Mouse (Mus musculus): Measurements from ENCODE around the gene Ak4. TPM values are rescaled to one million over a fixed set of nuclear protein-coding genes. Genes with fewer than 3 reads are reported as not detected.
A peak's percentile ranks its signal among the peaks of the same experiment; 100 is the strongest.
"Not testable (repeated sequence)": the region's sequence is repeated elsewhere in the genome, so short reads cannot be mapped to it uniquely, and the experiment has no call there.

The Ak4 gene
- polyA plus RNA-seq, 2 experiments = 5.8 to 17.9 TPM

DNA sequence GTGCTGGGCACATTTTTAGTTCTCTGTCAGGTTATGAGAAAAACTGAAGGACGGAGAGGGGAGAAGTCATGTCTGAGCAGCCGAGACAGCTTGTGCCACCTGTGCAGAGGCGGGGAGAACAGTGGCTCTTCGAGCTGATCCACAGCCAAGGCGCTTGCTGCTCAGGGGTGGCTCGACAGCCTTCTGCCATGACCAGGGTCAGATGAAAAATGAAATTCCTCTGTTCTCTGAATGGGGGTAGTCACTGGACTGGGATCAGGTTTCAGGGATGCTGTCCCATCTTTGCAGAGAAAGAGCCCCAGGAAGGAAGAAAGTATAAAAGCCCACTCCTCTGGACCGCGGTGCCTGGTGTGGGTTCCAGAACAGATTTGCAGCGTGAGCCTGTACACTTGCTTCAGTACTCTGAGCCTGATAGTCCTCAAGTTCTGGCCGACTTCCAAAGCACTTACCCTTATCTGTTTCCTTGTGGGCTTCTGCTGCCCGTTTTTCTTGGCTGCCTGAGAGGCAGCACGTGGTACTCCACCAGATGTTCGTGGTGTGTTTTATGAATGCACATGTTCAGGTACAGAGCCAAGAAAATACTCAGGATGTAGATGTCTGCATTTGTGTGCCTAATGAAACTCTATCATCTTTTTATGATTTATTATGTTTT is 20.8 kb downstream of the Ak4 start:
- ATAC-seq (ENCODE audit: low FRiP score, low read depth) = peak; percentile 68
- Histone ChIP-seq H3K27me3 (ENCODE audit: control insufficient read depth, insufficient read depth, low read length) (no peaks in the 10 kb centered on the region), H3K9ac (ENCODE audit: low read depth, low read length, severe bottlenecking) (no peak overlapping the region), H3K4me3 (replicated peaks; ENCODE audit: low read length) (no peak overlapping the region), H3K4me1 (ENCODE audit: control insufficient read depth, insufficient read depth, low read length) (peaks cover 17% of the 10 kb centered on the region), H3K27ac (replicated peaks; ENCODE audit: low read depth, low read length) (no peak overlapping the region), H3K4me2 (replicated peaks; ENCODE audit: low read depth, low read length, severe bottlenecking) (no peak overlapping the region), H3K36me3 (ENCODE audit: control insufficient read depth, insufficient read depth, low read length) (no peaks in the 10 kb centered on the region), H3K9me3 (ENCODE audit: control insufficient read depth, low read length) (no peaks in the 10 kb centered on the region)
- WGBS = 27% methylated on average over 13 of the region's 13 CpGs
- peak; percentile 87 for DNase-seq (ENCODE audit: low spot score)
- TF ChIP-seq POLR2A (IDR thresholded peaks at IDR 0.05; ENCODE audit: borderline replicate concordance, extremely low read depth, insufficient read depth, insufficient read length) = no peak

DNA sequence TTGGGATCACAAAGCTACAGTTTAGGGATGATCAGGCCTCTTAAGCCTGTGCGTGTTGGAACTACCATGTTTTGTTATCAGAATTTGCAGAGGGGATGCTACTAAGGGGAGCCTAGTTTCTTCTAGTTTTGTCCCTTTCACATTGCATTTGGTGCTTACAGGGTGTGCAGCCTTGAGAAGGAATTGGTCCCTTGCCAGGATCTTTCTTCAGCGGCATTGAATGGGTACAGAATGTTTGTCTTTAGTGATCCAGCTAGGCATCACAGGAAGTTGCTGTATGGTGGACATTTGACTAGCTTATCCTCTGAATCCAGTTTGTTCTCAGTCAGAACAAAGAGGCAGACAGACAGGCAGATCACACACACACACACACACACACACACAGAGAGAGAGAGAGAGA is 23.7 kb downstream of the Ak4 start:
- Histone ChIP-seq H3K36me3 (ENCODE audit: control insufficient read depth, insufficient read depth, low read length) (no peaks in the 10 kb centered on the region), H3K27me3 (ENCODE audit: control insufficient read depth, insufficient read depth, low read length) (no peaks in the 10 kb centered on the region), H3K9me3 (ENCODE audit: control insufficient read depth, low read length) (no peaks in the 10 kb centered on the region), H3K4me1 (ENCODE audit: control insufficient read depth, insufficient read depth, low read length) (peaks cover 9% of the 10 kb centered on the region), H3K9ac (ENCODE audit: low read depth, low read length, severe bottlenecking) (no peak overlapping the region), H3K4me3 (replicated peaks; ENCODE audit: low read length) (no peak overlapping the region), H3K27ac (replicated peaks; ENCODE audit: low read depth, low read length) (no peak overlapping the region), H3K4me2 (replicated peaks; ENCODE audit: low read depth, low read length, severe bottlenecking) (no peak overlapping the region)
- no peak for TF ChIP-seq POLR2A (IDR thresholded peaks at IDR 0.05; ENCODE audit: borderline replicate concordance, extremely low read depth, insufficient read depth, insufficient read length)
- 73% methylated on average over 2 of the region's 2 CpGs for WGBS
- DNase-seq (ENCODE audit: low spot score) = no peak
- no peak for ATAC-seq (ENCODE audit: low FRiP score, low read depth)

DNA sequence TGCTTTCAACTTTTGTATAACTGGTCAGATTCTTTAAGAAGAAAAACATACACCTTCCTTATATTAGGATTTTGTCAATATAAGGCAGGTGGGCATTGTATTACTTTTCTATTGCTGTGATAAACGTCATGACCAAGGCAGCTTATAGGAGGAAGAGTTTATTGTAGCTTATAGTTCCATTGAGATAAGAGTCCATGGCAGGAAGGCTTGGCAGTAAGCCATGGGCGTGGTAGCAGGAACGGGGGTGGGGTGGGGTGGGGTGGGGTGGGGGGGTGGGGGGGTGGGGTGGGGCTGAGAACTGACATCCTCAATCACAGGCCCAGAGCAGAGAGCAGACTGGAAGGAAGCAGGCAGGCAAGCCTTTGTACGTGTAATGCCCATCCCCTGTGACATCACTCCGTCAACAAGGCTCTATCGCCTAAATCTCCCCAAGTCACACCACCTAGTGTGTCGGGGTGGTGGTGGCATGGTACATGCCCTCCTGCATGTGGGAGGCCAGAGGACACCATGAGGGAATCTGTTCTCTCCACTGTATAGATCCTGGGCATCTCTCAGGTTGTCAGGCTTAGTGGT is 24.4 kb downstream of the Ak4 start:
- no peak overlapping the region for H3K9ac ChIP-seq (ENCODE audit: low read depth, low read length, severe bottlenecking)
- H3K4me2 ChIP-seq (replicated peaks; ENCODE audit: low read depth, low read length, severe bottlenecking) = no peak overlapping the region
- H3K36me3 ChIP-seq (ENCODE audit: control insufficient read depth, insufficient read depth, low read length) = no peaks in the 10 kb centered on the region
- no peaks in the 10 kb centered on the region for H3K9me3 ChIP-seq (ENCODE audit: control insufficient read depth, low read length)
- no peak for DNase-seq (ENCODE audit: low spot score)
- no peak for ATAC-seq (ENCODE audit: low FRiP score, low read depth)
- H3K27ac ChIP-seq (replicated peaks; ENCODE audit: low read depth, low read length) = no peak overlapping the region
- peaks cover 8% of the 10 kb centered on the region for H3K4me1 ChIP-seq (ENCODE audit: control insufficient read depth, insufficient read depth, low read length)
- H3K4me3 ChIP-seq (replicated peaks; ENCODE audit: low read length) = no peak overlapping the region
- no peak for TF ChIP-seq POLR2A (IDR thresholded peaks at IDR 0.05; ENCODE audit: borderline replicate concordance, extremely low read depth, insufficient read depth, insufficient read length)
- no peaks in the 10 kb centered on the region for H3K27me3 ChIP-seq (ENCODE audit: control insufficient read depth, insufficient read depth, low read length)
- 85% methylated on average over 7 of the region's 7 CpGs for WGBS

DNA sequence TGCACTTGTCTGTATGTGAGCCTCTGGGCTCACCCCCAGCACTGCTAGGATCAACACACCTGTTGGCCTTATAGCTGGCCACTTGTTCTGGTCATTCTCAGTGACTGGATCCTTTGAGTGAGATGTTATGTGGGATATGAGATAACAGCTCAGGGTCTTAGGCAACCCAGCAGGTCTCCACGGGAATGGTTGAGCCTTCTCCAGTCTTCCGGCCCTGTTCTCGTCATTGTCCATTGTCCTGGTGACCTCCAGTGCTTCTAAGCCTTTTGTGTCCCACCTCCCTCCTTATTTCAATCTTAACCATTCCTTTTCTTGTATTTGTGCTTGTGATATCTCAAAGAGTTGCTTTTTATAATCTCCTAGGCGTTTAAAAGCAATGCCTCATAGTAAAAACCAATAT is 26.6 kb downstream of the Ak4 start:
- H3K36me3 ChIP-seq (ENCODE audit: control insufficient read depth, insufficient read depth, low read length) = peaks cover 4% of the 10 kb centered on the region; the same call in 1 of the 2 replicates
- TF ChIP-seq POLR2A (IDR thresholded peaks at IDR 0.05; ENCODE audit: borderline replicate concordance, extremely low read depth, insufficient read depth, insufficient read length) = no peak
- ATAC-seq (ENCODE audit: low FRiP score, low read depth) (no peak), DNase-seq (ENCODE audit: low spot score) (no peak)
- no peaks in the 10 kb centered on the region for H3K9me3 ChIP-seq (ENCODE audit: control insufficient read depth, low read length)
- H3K9ac ChIP-seq (ENCODE audit: low read depth, low read length, severe bottlenecking) = no peak overlapping the region
- no peaks in the 10 kb centered on the region for H3K4me1 ChIP-seq (ENCODE audit: control insufficient read depth, insufficient read depth, low read length)
- WGBS = 93% methylated on average over 4 of the region's 4 CpGs
- H3K27me3 ChIP-seq (ENCODE audit: control insufficient read depth, insufficient read depth, low read length) = no peaks in the 10 kb centered on the region
- no peak overlapping the region for H3K27ac ChIP-seq (replicated peaks; ENCODE audit: low read depth, low read length)
- no peak overlapping the region for H3K4me2 ChIP-seq (replicated peaks; ENCODE audit: low read depth, low read length, severe bottlenecking)
- H3K4me3 ChIP-seq (replicated peaks; ENCODE audit: low read length) = no peak overlapping the region

DNA sequence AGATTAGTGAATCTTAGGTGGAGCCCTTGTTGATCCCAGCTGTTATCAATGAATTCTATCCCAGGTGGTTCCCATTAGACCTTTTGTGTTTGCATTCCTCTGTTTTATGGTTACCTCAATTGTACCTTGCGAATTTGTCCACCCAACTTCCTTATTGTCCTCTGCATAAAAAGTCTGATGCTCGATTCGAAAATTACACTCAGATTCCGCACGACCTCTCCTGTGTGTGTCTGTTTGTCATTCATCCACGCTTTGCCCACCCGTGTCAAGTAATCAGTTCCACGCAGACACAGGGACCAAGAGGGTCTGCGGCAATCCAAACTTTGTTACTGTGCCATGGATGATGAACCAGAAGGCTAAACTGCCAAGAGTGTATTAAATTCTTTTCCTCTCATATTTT is 27.5 kb downstream of the Ak4 start:
- H3K4me2 ChIP-seq (replicated peaks; ENCODE audit: low read depth, low read length, severe bottlenecking); DNase-seq (ENCODE audit: low spot score); H3K4me1 ChIP-seq (ENCODE audit: control insufficient read depth, insufficient read depth, low read length); H3K9me3 ChIP-seq (ENCODE audit: control insufficient read depth, low read length); H3K27me3 ChIP-seq (ENCODE audit: control insufficient read depth, insufficient read depth, low read length); H3K4me3 ChIP-seq (replicated peaks; ENCODE audit: low read length); H3K9ac ChIP-seq (ENCODE audit: low read depth, low read length, severe bottlenecking); H3K36me3 ChIP-seq (ENCODE audit: control insufficient read depth, insufficient read depth, low read length); ATAC-seq (ENCODE audit: low FRiP score, low read depth); H3K27ac ChIP-seq (replicated peaks; ENCODE audit: low read depth, low read length): not testable (repeated sequence)
- WGBS = 81% methylated on average over 9 of the region's 9 CpGs

Data from limb, embryonic 14.5 days (tissue).